Mouse (Mus musculus): ENCODE data around the gene Gbp3.
"Not testable (repeated sequence)": the region's sequence is repeated elsewhere in the genome, so short reads cannot be mapped to it uniquely, and the experiment has no call there.

Gbp3 gene

GRCm38 (mm10) chr3:142559632-142560228, at the start of gene Gbp3:
Gene Gbp3 (plus strand): TSS chr3:142560026.
- no peak for DNase-seq (ENCODE audit: low spot score)

- no peak for DNase-seq (ENCODE audit: low spot score)
Observed at GRCm38 (mm10) chr3:142528116-142528515, 31.7 kb upstream of the Gbp3 start.

DNA sequence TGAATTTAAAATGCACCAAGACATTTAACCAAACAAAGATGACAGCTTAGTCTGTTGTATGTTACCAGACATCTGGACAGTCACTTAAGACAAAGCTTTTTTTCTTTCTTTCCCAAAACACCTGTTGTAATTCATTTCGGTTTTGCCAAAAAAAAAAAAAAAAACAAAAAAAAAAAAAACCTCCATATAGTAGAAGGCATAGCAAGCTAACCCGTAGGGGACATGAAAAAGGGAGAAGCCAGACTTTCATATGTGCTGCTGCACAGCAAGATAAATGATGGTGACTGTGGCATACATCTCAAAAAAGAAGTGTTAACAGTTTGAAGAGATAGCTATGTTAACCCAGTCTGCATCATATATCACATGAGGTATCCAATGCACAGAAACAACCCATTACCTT, 30.2 kb upstream of the Gbp3 start:
- no peak for DNase-seq (ENCODE audit: low spot score)

- peak; percentile 62 for DNase-seq (ENCODE audit: low spot score)
Observed at GRCm38 (mm10) chr3:142530087-142530953, 29.5 kb upstream of the Gbp3 start, which contains the start of gene Gbp7. Gene Gbp7 (plus strand): TSS chr3:142530342.

- no peak for DNase-seq (ENCODE audit: low spot score)
Observed at GRCm38 (mm10) chr3:142531595-142531994, 28.2 kb upstream of the Gbp3 start.

DNA sequence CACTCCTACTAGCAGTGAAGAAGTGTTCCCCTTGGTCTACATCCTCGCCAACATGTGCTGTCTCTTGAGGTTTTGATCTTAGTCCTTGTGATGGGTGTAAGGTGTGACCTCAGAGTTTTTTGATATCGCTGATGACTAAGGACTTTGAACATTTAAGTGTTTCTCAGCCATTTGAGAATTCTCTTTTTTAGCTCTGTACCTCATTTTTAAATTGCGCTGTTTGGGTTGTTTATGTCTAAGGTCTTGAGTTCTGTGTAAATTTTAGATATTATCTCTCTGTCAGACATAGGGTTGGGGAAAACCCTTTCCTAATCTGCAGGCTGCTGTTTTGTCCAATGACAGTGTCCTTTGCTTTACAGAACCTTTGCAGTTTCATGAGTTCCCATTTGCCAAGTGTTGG, 26.6 kb upstream of the Gbp3 start:
- DNase-seq (ENCODE audit: low spot score): no peak

DNA sequence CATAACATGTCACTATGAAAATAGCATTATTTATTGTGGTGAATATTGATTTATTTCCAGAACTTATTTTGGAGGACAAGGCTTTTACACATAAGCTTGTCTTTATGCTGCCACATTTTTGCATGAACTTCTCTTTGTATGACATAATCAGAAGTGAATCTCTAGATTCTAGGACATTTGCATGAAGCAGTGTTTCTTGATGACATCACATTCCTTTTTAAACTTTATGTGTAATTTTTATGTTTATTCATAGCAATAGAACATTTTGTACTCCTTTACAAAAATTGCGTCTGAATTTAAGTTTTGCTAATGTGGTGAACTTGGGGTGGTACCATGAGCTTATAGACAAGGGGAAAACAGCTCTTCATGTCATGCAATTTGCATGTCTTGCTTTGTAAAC, 24.2 kb upstream of the Gbp3 start:
- no peak for DNase-seq (ENCODE audit: low spot score)

GRCm38 (mm10) chr3:142541391-142541790, 18.4 kb upstream of the Gbp3 start:
- no peak for DNase-seq (ENCODE audit: low spot score)

- not testable (repeated sequence) for DNase-seq (ENCODE audit: low spot score)
Observed at GRCm38 (mm10) chr3:142542776-142543175, 17.1 kb upstream of the Gbp3 start.

- no peak for DNase-seq (ENCODE audit: low spot score)
Observed at GRCm38 (mm10) chr3:142546690-142547089, 13.1 kb upstream of the Gbp3 start.

DNA sequence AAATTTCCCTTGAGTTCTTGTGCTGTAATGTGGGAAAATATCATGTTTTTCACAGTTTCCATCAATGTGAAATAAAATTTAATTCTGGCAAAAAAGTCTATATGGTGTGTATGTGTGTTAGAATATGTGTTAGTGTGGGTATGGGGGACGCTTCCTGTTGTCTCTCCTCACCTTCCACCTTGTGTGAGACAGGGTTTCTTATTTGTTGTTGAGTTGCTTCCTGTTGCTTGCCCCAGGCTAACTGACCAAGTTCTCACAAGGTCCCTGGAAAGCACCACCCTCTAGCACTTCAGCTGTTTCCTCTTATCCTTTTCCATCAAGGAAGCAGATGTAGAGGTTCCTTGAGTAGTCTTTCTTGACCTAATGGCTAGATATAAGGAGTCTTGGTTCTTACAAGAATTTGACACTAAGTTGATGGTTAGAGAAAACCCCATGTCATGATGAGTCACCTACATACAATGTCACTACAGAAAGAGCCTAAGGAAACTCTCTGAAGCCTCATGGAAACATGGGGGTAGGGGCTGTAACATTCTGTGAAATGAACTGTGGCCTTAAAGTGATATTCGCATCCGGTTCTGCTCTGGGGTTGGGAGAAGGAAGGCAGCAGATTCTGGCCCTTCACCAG, 9.7 kb upstream of the Gbp3 start:
- DNase-seq (ENCODE audit: low spot score): no peak

- no peak for DNase-seq (ENCODE audit: low spot score)
Observed at GRCm38 (mm10) chr3:142554601-142555000, 5.2 kb upstream of the Gbp3 start.

DNA sequence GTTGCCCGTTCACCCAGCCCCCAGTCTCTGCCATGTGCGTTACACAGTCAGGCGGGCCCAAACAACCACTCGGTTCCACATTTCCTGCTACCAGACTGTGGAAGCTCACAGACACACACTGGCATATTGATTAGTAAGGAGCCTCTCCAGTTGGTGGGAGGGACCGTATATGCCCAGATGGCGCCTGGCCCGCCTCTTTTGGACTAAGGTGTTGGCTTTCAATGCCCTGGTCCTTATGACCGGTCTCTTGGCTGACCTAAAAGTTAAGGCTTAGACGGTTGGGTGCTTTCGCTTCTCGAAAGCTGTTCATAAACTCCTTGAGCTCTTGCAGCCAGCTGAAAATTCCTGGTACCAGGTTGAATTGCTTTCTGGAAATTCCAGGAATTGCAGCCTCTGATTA, 4.2 kb upstream of the Gbp3 start:
- no peak for DNase-seq (ENCODE audit: low spot score)

DNA sequence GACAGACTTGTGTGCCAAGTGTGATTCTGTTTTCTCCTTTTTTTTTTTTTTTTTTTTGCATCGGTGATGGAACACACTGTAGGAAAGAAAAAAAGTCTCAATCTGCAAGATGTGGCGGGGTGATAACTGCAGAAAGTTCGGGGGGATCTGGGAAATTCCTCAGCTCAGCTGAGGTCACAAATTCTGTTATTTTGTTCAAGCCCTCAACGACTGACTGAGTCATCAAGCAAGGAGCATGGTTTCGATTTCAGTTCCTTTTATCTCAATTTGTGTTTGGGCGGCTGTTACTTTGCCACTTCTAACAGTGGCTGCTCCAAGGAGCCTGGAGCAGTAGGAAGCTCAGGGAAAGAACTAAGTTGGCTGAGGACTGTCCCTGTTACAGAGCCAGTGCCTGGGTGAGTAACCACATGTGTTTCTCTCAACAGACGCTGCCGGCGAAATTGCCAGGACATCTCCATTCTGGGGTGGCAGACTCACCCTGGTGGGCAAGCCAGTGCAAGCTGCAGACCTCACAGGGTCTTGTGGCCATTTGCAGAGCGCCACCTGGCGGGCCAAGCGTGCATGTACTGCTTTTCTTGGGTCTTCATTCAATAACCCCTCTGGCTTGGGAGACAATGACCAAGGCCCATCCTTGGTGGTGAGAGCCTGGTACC, 596 bp downstream of the Gbp3 start:
- DNase-seq (ENCODE audit: low spot score): peak; percentile 92

- DNase-seq (ENCODE audit: low spot score): no peak
Observed at GRCm38 (mm10) chr3:142561045-142561646, 1.3 kb downstream of the Gbp3 start.

DNA sequence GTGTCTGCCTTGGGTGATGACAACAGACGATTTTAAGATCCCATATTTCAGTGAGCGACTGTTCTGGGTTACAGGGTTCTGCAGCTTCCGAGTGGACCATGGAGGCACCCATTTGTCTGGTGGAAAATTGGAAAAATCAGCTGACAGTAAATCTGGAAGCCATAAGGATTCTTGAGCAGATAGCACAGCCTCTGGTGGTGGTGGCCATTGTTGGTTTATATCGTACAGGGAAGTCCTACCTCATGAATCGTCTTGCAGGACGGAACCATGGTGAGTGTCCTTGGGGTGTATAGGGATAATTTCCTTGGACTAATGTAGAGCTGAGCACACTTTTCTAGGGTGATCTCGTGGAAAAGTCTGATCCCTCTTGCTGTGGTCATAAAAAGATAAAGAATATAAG, 1.8 kb downstream of the Gbp3 start:
- no peak for DNase-seq (ENCODE audit: low spot score)

GRCm38 (mm10) chr3:142567490-142567889, 7.7 kb downstream of the Gbp3 start:
- not testable (repeated sequence) for DNase-seq (ENCODE audit: low spot score)

DNA sequence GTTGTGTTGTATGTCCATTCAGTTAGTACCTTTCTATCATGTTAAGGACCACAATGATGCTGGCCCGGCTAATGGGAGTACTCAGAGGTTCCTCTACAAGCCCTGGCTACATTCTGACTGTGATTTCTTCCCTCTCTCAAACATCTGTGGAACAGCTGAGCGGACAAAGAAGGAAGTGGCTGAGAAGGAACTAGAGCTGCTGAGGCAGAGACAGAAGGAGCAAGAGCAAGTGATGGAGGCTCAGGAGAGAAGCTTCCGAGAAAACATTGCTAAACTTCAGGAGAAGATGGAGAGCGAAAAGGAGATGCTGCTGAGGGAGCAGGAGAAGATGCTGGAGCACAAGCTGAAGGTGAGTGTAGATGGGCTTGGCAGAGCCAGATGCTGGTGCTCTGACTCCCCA, 10.9 kb downstream of the Gbp3 start:
- no peak for DNase-seq (ENCODE audit: low spot score)

DNA sequence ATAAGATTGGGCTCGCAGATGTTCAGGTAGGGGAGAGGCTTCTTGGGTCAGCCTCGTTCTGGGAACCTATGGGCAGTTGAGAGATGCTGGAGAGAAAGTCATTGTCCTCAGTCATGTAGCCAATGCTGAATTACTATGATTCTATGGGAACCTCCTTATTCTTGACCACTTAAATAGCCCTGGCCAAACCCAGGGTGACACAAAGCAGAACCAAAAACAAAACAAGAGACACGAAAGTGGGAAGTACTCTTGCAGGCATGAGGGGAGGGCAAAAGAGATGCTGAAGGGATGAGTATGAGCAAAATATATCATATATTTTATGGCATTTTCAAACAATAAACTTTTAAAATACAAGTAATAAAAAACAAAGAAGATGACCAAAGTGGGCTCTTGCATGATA, 17.3 kb downstream of the Gbp3 start:
- no peak for DNase-seq (ENCODE audit: low spot score)

- no peak for DNase-seq (ENCODE audit: low spot score)
Observed at GRCm38 (mm10) chr3:142578342-142578741, 18.5 kb downstream of the Gbp3 start.

DNA sequence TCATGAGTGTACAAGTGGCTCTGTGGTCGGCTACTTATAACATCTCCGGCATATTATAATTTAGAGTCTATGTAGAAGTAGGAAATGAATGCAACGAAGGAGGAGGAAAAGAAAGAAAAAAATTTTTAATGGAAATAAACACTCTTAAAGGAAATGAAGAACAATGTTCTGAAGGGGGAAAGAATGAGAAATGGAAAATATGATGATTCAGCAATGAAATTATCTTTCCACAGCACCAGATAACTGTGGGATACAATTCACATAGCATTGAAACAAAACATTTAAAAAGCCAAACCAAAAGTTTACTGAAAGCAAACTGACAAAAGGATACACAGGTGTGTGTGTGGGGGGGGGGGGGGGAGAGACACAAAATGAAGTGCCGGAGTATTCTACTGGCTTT, 23.2 kb downstream of the Gbp3 start:
- DNase-seq (ENCODE audit: low spot score): no peak

DNA sequence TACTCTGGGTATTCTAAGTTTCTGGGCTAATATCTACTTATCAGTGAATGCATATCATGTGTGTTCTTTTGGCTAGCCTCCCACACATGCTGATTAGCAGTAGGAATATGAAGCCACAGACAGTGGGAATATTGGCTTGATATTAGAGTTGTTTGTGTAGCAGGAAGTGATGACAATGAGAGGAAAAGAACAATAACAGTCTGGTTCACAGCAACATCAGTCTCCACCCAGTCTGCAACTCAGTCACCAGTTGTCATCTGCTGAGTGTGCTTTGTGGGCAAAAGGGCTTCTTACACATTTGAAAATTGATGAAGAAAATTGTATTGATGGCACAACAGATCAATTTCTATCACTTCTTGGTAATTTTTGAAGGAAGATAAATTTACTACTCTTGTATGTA, 27.6 kb downstream of the Gbp3 start:
- DNase-seq (ENCODE audit: low spot score): no peak
